Mouse (Mus musculus) left cerebral cortex, postnatal 4 days (tissue): ENCODE results near the gene Lpin2. TPM values are rescaled to one million over a fixed set of nuclear protein-coding genes. Genes with fewer than 3 reads are reported as not detected.

Experiments
- DNase-seq: peaks from one replicate; pipeline ENCODE4 v3.0.0-alpha.2; 2022
- intact Hi-C: fragments of 180-260 bp; cut with DNase I; formaldehyde crosslinking; loops from one replicate; pipeline ENCODE4 v1.15.1; 2025
- total RNA-seq, 2 experiments: library from RNA; stranded (reverse); gene quantifications; 2 replicates each; pipeline ENCODE4 v1.2.3; 2021

Lpin2 gene
- total RNA-seq, 2 experiments from 2014 or later = 68.6 to 71.5 TPM

DNA sequence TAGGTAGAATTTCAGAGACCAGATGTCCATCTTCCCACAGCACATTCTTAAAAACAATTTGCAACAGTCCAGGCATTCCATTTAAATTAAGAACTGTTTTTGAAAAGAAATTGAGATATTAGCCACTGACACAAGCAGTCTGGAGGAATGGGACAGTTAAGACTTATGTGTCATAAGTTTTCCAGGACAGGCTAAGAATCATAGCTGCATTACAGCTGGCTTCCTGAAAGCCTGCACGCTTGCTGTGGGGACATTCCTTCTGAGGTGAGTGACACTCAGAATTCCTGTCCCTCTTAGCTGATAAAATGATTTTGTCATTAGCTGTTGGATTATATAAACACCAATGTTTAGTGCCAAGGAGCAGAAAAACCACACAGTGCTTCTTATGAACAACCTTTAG lies 12.7 kb upstream of the Lpin2 start:
- DNase-seq = no peak
- intact Hi-C loops = no loop called here

DNA sequence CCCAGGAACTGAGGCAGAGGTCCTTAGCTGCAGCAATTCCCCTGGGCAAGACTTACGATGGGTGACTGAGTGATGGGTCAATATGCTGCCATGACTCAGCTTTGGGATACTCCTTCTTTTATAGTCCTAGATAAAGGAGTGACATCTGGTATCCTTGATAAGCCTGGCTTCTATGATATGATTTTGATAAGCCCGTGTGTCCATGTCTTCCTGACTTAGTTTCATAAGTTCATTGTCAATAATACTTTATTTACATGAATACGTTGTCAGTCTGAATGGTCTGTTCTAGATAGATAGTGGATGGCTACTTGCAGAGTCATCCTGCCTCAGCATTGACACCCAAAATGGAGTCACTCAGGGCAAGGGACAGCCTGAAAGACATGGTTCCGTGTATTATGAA lies 11.2 kb upstream of the Lpin2 start:
- intact Hi-C loops = no loop called here

DNA sequence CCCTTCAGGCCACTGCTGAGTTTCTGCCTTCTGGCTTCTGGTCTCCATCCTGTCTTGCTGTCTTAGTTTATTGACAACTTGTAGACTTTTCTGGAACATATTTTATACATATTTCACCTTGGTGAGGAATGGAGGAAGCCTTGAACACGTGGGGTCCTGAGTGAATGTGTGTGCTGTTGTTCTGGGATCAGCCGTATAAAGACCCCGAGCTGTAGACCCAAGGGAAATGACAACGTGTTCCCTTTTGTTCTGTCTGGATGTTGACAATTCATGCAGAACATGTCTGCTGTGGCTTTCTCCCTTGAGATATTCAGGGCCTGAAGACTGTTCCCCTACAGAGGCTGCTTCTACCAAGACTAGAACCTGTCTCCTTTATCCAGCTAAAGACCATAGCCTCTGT lies 5.0 kb upstream of the Lpin2 start:
- no peak for DNase-seq
- intact Hi-C loops = no loop called here

More for the DNA sequence above, 11.2 kb upstream of the Lpin2 start:
- DNase-seq = no peak

DNA sequence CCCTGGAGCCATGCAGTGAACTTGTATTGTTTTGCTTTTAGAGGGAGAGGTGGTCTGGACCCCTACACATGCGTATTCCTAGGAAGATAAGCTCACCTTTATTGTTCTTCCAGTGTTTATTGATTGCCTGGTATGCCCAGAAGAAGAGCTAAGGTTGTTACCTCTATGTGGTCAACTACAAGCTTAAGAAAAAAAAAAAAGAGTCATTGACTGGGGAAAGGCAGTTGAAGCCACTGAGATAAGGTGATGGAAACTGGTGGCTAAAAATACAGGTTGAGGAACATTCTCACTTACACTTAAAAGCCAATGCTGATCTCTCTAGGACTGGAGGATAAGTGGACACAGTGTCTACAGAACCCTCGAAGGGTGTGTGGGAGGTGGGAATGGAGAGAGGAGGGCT lies 4.4 kb upstream of the Lpin2 start:
- DNase-seq = no peak
- intact Hi-C loops = no loop called here

DNA sequence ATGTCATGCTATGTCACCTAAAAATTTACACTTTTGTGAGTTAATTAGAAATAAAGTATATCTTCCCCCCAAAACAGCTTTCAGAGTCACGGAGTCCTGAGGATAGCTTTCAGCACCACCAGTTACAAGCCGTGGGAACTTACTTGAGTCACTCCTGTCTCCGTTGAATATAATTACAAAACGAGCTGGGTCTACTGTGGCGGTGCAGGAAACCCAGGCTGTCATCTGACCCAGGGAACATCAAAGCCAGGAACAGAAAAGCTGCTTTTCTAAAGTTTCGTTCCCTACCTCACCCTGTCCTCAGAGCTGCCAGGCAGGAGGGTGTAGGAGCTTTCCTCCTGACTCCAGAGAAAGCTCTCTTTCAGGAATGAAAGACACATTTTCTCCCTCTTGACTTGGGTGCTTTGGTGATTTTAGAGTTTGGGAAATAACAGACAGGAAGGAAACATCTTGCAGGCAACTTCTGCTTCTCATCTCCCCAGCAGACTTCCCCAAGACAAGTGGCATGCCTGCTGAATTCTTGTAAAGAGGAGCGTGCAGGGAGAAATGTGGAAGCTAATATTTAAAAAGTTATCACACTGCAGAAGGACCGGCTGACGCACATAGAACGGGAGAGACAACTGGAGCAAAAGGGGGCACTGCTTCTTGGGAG lies 3.7 kb upstream of the Lpin2 start:
- intact Hi-C loops = no loop called here
- no peak for DNase-seq

DNA sequence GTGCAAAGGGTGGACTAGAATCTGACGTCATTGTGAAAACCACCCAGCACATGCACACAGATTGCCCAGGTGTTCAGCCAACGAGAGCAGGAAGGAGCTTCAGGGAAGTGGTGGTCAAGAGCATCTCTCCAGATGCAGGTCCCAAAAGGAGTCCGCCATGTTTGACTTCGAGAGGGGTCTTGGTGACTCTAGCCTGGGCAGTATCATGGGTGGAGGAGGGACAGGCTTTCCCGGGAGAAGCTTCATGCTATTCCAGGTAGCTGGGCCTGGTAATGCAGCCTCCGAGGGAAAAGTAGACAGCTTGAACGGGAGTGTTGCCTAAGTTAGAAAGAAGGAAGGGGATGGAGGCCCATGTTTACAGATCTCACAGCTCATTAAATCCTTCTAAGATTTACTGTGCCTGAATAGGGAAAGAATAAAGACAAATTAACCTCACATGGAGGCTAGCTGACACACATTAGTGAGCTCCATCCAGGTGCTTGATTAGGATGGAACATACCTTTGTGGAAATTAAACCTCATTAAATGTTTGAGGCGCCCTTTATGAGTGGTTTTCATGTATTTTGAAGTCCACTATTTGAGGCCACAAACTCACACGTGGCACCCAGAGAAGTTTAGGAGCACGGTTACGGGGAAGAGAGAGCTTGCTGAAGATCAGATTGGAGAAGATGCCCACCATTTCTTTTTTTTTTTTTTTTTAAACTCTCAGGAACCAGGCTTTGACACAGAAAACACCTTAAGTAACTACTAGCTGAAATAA lies 2.6 kb upstream of the Lpin2 start:
- DNase-seq = no peak
- intact Hi-C loops = loop anchor here (10.0 kb wide), 1 partner anchor 175 kb away; the partner anchor contains the start of genes Myl12a and Myom1

DNA sequence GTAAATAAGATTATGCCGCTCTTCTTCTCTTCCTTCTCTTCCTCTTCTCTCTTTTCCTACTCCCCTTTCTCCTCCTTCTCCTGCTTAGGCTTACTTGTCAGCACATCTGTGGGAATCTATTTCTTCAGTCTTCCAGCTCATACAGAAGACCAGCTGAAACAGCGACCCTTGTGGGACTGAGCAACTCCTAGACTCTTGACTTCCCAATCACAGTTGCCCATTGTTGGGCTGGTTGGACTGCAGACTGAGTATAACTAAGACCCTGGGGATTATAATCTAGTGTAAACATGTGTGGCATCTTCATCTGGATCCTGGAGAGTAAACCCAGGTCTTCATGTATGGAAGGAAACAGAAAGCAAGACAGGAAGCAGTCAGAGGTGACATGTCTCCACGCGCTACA lies 1.8 kb upstream of the Lpin2 start:
- no peak for DNase-seq
- intact Hi-C loops = loop anchor here (10.0 kb wide), 1 partner anchor 176 kb away; the partner anchor contains the start of genes Myl12a and Myom1

DNA sequence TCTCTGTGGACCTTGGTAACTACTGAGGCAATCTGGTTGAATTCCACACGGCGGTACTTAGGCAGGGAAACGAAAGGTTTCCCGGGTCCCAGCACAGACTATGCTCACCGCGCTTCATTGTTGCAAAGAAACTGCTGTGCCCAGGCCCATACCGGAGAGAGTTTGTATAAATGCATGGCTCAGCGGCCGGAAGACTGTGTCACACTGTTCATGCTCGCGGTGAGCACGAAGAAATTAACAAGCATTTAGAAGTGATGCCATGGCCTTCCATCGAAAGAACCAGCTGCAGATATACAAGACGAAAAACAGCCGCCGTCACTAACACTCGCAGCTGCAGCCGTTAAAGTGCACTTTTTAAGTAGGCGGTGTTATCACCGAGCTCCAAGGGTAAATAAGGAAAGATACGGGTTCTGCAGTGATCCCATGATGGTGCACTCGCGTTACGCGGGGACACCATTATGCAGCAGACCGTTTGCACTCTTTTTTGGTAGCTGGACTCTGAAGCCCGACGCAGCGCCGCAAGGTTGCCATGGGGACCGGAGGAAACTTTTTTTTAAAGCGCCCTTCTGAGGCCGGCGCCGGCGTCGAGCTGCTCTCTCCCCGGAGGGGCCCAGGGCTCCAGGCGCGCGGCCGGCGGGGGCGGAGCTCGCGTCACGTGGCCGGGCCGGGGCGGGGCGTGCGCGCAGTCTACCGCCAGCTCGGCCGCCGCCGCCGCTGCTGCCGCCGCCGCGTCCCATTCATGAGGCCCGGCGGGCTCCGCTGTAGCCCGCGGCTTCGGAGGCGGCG lies 704 bp downstream of the Lpin2 start:
- intact Hi-C loops = loop anchor here (10.0 kb wide), 1 partner anchor 178 kb away; the partner anchor contains the start of genes Myl12a and Myom1
- DNase-seq = peak; percentile 92

DNA sequence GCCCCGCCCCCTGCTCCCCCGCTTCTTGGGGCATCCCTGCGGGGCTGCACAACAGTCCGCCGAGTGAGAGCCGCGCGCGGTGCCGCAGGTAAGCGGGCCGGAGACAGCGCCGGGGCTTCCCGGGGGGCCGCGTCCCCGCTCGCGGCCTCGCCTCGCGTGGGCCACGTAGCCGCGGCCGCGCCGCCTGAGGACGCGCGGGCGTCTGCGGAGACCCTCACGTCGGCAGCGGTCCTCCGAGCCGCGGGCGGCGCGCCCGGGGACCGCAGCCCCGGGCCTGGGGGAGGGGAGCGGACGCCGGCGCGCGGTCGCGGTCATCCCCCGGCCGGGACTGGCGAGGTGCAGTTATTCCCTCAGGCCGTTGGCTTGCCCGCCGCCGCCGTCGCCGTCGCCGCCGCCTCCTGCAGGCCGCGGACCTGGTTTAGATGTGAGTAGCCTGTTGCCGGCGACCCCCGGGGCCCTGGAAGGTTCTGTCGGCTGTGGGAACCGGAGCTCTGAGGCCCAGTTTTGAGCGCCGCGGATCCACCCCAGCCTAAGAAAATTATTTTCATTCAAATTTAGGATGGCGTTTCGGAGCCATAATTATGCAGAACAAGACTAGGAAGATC lies 1.4 kb downstream of the Lpin2 start:
- DNase-seq = peak; percentile 51
- intact Hi-C loops = loop anchor here (10.0 kb wide), 1 partner anchor 179 kb away; the partner anchor contains the start of genes Myl12a and Myom1

DNA sequence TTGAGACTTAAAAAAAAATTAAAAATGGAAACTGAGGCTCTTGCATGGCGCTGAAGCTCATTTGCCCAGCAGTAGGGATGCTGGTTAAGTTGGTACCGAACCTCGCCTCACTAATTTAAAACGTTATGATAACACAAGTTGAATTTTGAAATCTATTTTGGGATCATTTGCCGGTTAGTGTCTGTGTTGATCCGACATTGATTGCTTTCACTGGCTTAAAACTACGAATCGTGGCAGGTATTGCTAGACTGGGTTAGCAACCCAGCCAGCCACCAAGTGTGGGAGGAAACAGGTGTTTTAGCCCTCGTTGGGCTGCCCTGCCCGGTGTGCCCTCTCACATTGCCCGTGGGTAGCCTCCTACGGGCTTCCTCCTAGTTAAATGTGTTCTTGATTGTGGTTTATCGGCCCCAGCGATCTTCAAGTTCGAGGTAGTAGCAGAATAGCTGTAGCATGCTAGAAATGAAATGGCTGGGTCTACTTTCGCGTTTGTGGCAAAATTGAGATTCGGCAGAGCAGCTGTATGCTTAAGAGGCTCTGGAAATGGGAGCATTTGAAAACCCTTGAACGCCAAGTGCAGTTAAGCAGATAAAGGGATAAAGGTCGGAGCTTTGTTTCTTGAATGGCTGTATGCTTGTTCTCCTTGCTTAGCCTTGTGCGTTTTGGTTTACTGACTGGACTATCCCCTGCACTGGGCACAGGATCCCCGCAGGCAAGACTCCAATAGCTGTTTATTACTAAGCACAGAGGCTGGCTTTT lies 2.2 kb downstream of the Lpin2 start:
- peak; percentile 12 for DNase-seq
- intact Hi-C loops = loop anchor here (10.0 kb wide), 1 partner anchor 180 kb away; the partner anchor contains the start of genes Myl12a and Myom1

DNA sequence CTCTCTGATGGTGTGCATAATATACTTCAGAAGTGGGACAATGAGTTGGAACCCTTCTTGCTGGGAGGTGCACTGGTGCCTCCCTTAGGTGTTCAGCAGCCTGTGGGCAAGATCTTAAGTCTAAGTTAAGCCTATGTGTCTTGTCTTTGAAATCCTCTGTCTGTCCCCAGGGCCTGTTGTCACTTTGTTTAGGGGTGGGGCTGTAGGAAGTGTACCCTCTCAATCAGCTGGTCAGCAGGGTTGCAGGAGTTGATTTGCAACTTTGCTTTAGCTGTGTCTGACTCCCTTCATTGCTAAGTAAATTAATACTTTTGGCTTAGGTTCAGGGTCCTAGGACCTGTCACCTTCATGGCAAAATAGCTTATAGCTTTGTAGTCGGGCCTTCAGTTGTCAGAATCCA lies 3.0 kb downstream of the Lpin2 start:
- intact Hi-C loops = loop anchor here (10.0 kb wide), 1 partner anchor 181 kb away; the partner anchor contains the start of genes Myl12a and Myom1
- DNase-seq = no peak

DNA sequence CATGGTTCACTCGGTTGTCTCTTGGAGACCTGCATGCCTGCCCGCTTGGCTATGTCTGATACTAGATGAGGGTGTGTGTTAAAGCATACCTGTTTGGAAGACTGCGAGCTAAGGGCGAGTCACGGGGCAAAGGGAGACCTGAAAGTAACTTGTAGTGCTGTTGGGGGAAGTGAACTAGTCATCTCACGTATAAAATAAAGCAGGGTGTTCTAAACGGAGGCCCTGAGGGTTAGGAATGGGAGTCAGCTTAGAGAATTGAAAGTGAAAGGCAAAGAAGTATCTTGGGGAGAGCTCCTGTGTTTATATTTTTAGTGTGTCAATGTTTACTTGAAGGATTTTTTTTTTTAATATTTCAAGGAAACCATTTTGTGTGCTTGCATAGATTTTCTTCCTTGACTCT lies 8.2 kb downstream of the Lpin2 start:
- intact Hi-C loops = no loop called here
- DNase-seq = no peak

DNA sequence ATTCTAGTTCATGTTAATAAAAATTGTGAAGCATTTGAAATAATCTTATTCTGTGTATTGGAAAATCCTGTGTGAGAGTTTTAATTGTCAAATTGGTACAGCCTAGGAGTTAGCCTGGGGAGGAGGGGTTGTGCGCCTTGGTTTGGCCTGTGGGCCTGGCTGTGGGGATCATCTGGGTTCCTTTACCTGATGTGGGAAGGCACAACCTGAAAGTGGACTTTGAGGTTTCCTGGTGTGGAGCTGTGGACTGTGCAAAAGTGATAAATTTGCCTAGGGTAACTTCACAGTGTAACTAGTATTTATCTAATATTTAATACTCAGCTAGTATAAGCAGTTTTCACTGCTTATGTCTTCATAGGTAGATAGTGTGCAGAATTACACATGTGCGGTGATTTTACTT lies 8.7 kb downstream of the Lpin2 start:
- DNase-seq = no peak
- intact Hi-C loops = no loop called here

DNA sequence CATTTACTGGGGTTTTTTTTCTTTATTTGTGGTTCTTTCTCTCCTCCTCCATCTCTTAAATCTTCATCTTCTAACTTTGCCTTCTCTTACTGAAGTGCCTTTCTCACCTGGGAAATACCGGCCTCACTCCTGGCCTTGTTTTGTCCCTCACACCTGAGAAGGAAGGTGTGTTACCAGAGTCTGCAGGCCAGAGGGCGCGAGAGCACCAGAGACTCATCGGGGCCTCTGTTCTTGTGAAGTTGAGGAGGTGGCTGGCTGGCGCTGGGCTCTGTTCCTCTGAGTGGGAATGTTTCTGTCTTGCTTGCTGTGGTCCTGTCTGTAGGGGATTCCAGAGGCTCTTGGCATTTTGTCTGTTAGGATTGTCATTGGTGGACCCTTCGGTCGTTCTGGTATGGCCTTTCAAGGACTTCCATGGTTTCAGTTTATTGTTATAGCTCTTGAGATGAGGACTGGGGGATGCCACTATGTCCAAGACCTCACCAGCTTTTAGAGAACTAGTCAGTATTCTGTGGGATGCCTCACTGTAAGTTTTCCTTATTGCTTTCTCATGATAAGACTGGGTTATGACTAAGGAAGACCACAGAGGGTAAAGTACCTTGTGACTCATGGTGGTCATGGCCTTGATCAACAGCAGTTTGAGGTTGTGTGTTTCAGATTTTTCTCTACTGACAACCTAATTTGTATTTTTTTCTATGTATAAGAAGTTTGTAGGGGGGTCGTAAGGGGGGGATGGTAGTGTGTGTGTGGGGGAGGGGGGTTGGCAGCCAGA lies 9.5 kb downstream of the Lpin2 start:
- intact Hi-C loops = no loop called here
- DNase-seq = no peak

DNA sequence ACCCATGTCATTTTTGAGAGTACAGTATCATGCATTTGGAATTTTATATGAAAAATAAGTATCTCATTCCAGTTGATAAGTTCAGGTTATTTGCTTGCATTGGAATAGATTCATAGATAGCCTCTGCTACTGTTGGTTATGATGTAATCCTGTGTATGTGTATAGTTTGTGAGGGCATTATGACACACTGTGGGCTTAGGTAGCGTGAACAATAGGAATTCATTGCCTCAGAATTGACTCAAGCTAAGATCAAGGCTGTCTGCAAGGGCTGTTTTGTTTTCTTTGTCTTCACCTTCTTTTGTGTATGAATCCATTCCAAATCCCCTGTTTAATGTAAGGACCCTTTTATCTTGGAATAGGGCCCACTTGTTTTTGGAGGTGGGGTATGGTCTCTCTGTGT lies 10.7 kb downstream of the Lpin2 start:
- intact Hi-C loops = no loop called here
- no peak for DNase-seq

DNA sequence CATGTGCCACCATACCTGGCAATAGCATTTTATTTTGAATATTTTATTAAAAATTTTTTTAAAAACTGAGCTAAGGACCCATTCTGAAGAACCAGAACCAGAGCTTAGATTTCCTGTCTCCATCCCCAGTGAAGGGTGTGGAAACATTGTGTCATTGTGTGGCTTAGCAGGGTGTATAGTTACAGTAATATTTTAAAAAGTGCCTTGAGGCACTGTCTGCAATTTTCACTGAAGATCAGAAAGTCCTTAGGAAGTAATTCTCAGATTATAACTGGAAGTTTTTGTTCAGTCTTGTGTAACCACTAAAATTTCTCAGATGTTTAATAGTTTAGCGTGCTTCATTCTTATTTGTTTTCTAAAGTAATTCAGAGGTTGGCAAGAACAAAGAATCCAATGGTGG lies 11.1 kb downstream of the Lpin2 start:
- no peak for DNase-seq
- intact Hi-C loops = no loop called here

DNA sequence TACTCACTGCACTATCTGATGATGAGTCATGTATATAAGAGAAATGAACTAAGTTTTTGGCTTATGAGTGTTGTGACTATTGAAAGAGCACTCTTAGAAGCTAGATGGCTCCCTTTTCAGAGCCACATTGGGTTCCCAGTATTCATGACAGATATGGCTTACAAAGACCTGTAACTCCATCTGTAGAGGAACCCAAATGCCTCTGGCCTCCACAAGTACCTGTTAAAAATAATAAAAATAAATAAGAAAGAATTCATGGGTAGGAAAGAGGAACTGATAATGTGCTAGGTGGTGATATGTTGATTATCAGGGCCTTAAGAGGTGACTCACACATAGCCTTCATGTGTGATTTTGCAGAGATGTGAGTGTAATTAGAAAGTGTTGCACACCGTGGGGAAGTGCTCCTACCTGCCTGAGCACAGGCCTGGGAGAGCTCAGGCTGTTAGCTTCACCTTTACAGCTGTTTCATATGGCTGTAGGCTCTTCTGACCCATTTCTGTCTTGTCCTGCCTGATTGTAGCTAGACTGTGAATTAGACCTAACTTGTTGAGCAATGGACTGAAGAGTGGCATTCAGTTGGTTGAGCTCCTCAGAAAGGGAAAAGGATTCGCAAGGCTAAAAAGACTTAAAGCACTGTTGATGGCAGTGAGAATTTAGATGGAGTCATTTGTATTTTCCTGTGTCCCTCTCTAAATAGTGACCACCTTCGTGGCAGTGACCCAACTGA lies 12.7 kb downstream of the Lpin2 start:
- intact Hi-C loops = loop anchor here (5.0 kb wide), 1 partner anchor 133 kb away; no protein-coding TSS in a partner anchor
- DNase-seq = no peak

DNA sequence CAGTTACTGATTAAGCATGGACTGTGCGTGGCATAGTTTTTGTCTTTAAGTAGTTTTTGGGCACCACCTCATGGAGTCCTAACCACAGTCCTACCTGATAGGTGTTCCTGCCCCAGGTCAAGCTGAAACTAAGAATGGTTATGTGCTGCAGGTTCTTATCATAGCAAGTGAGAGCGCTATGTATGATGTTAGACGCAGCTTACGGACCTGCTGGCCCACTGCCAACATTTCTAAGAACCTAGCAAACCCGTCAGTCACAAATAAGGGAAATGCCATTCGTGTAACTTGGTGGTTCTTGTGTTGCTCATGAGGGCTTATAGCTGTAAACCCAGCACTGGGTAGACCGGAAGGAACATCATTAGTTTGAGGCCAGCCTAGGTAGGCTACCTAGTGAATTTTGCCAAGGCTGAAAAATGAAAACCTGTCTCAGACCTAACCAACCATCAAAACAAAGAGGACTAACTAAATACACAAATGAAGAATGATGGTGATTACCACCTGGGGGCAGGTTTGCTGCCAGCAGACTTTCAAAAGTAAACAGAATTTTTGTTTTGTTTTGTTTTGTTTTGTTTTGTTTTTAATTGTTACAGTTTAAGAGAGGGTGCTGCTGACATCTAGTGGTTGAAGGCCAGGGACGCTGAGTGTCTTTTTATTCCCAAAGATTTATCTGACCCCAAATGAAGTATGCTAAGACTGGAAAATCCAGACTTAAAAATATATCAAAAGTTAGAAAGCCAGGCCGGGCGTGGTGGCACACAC lies 13.5 kb downstream of the Lpin2 start:
- DNase-seq = peak; percentile 18
- intact Hi-C loops = loop anchor here (5.0 kb wide), 1 partner anchor 134 kb away; no protein-coding TSS in a partner anchor
